Mouse (Mus musculus) adrenal gland (tissue): ENCODE results near the gene Lgals9.

Experiments used
- intact Hi-C: fragments of 180-260 bp; cut with DNase I; formaldehyde crosslinking; loops from one replicate; pipeline ENCODE4 v1.15.1; 2025

Gene Lgals9

DNA sequence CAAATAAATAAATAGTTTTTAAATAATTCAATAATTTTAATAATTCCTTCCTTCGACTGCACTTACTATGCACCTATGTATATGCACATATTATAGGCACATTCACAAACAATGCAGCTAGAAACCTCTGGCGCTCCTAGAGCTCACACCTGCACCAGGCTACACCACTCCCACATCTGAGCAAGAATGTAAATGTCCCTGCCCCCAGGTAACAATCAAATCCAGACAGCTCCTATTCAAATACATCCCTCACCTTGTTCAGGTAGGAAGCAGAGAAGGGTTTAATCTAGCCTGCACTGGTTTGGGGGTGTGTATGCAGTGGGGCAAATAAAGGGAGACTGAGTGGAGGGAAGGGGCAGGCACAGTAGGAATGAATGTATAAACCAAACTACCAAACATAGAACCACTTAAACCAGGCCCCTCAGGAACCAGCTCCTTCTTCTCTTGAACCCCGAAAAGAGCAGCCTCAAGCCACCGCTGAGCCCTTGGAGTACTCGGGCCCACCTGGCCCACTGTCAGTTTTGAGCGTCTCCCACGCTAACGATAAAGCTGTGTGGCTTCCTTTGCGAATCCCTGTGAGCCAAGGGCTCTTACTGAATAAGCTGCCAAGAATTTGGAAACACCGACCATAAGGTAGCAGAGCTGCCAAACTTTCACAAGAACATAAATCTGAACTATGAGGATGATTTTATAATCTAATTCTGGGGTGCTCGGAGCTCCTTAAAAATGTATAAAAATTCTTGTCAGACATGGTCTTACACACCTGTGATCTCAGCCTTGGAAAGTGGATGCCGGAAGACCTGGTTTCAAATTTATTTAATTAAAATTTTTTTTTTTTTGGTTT is 6.3 kb downstream of the Lgals9 start:
- intact Hi-C loops: no loop called here

DNA sequence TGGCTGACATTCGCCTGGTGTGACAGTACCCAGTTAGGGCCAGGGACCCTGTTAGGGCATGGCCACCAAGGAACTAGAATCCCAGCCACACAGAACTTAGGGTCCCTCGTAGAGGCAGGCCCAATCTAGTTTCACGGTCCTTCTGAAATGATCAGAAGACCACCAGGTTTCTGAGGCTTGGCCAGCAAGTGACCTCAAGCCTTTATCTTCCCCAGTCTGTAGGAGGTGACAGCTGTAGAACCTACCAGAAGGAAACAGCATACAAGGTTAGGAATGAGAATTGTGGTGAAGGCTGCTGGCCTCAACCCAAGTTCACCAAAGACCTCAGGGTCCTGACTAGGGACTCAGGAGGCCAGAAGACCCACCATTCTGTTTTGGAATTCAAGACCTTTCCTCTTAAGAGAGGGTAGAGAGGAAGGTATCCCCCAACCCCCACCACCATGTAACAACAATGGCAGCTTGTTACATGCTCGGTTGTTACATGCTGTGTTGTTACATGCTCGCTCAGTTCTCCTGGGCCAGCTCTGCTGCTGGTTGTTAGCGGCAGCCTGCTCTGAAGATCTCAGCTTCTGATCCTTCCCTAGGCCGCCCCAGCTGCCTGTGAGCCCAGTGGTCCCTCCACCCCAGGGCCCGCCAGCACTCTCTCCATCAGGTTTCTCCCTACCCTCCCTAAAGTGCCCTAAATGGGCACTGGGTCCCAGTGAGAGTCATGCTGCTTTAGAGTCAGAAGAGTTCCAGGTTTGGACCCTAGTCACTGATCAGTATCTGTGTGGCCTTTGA is 7.8 kb downstream of the Lgals9 start:
- intact Hi-C loops: no loop called here

DNA sequence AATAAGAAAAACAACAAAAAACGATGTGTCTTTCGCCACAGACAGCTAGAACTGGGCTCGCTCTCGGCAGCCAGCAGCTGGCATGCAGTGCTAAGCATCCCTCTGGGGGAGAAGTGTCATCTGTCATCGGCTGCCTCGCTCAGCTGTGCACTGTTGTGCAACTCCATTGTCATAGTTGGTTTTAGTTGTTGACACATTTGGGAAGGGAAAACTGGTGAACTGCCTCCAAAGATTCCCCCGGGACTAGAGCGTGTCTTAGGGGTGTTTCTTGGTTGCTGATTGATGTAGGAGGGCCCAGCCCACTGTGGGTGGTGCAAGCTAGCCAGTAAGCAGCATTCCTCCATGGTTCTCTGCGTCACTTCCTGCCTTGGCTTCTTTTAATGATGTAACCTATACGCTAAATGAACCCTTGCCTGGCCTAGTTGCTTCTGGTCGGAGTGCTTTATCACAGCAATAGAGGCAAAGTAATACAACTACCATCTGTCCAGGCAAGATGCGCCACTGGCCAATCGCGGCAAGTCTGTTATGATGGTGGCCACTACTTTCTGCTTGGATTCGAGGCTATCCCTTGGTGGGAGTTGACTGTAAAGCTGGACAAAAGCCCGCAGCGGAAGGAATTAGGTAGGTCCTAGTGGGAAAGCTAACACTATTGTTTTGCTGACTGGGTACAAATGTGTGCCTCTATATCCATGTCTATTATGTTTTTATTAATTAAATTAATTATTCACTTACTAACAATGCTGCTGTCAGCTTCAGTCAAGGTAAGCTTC is 11.2 kb downstream of the Lgals9 start:
- intact Hi-C loops: no loop called here

DNA sequence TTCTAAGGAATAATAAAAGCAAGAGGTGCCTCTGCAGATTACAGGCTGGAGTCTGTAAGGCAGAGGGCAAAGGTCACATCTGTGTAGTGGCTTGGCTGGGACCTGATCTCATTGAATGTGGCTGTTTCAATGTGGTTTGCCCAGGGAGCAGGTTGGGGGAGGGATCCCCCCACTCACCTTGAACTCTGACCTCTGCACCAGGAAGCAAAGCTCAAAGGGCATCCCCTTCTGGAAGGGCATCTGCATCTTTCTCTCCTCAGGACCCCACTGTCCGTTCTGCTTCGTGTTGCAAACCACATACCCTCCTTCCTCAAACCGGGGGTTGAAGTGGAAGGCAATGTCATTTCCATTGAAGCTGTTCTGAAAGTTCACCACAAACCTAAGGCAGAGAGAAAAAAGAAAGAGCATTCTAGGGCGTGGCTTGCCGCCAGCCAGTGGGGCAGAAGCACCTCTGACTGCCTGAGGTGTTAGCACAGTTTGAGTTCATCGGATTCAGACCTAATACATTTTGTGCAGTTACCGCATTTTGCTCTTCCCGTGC is 11.9 kb downstream of the Lgals9 start:
- intact Hi-C loops: no loop called here

DNA sequence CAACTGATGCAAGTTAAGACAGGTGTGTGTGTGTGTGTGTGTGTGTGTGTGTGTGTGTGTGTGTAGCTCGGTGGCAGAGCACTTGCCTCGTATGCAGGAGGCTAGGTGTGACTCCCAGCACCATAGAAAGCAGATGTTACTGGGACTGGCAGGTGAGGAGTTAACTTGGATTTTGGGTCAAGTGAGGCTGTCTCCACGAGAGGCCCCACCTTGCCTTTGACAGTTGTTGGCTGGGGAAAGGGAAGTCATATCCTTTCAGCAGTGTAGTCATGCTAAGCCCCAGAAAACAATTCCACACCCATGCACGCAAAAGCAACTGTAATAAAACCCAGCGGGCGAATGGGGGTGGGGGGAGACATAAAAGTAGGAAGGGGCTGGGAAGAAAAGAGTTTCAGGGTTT is 12.4 kb downstream of the Lgals9 start:
- intact Hi-C loops: no loop called here

DNA sequence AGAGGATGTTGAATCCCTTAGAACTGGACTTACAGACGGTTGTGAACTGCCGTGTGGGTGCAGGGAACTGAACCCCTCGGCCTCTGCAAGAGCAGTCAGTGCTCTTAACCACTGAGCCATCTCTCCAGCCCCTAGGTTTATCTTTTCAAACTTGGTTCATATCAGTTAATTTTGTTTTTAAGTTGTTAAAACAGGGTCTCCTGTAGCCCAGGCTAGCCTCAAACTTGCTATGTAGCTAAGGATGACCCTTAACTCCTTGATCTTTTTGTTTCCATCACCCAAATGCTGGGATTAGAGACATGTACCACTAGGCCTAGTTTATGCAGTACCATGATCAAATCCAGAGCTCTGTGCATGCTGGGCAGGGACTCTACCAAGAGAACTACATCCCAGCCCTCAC is 13.0 kb downstream of the Lgals9 start:
- intact Hi-C loops: no loop called here

DNA sequence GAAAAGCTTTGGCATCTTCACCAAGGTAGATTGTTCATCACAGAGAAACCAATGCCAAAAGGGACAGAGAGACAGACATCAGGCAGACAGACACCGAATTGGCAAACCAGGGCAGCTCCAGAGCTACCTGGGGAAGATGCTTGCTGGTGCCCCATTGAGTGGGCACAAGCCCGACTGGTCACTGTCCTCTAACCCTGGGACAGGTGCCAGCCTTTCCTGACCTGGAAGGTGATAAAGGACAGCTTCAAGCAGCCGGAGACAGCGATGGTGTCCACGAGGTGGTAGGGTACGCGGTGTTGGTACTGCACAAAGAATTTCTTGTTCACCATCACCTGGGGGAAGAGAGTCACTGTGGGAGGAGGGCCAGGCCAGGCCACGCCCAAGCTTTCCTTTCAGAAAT is 13.7 kb downstream of the Lgals9 start:
- intact Hi-C loops: no loop called here

DNA sequence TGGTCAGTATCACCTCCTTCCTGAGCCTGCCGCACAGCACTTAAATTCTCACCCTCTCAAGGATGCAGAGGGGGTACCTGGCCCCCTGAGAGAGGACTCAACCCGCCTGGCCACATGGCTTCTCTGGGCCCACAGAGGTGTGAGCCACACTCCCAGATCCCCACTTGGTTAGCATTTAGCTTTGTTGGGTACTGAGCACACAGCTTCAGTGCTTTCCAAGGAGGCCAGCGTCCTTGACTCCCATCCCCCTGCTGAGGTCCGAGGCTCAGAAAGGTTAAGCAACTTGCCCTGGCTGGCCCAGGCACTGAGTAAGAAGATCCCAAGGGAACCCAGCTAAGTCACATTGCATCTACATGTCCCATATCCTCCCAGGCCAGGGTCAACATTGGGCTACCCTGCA is 16.6 kb downstream of the Lgals9 start:
- intact Hi-C loops: loop anchor here (5.0 kb wide), 1 partner anchor 244 kb away; no protein-coding TSS in a partner anchor

DNA sequence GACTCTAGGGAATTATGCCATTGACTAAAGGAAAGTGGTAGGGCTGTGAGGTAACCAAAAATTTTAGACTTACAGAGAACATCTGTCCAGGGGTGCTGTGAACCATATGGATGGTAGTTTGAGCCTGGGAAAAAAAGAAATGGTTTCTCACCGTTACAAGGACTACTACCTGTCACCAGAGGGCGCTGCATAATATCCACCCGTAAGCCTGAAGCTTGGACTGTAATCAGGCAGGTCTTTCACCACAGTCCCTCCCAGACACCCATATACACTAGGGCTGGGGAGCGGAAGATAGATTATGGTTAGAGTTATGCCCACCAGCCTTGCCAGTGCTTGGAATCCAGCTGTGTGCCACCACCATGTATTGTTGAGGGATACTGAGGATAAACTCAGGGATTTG is 17.4 kb downstream of the Lgals9 start:
- intact Hi-C loops: loop anchor here (5.0 kb wide), 1 partner anchor 245 kb away; no protein-coding TSS in a partner anchor

DNA sequence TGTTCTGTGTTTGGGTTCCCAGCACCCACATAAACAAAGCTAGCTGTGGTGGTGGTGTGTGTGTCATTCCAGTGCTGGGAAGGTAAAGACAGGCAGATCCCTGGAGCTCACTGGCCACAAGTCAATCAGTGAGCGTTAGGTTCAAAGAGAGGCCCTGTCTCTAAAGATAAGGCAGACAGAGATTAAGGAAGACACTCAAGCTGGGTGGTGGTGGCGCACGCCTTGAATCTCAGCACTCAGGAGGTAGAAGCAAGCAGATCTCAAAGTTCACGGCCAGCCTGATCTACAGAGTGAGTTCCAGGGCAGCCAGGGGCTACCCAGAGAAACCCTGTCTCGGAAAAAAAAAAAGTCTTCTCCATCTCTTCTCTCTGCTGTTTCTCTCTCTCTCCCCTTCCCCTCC is 23.5 kb downstream of the Lgals9 start:
- intact Hi-C loops: no loop called here

DNA sequence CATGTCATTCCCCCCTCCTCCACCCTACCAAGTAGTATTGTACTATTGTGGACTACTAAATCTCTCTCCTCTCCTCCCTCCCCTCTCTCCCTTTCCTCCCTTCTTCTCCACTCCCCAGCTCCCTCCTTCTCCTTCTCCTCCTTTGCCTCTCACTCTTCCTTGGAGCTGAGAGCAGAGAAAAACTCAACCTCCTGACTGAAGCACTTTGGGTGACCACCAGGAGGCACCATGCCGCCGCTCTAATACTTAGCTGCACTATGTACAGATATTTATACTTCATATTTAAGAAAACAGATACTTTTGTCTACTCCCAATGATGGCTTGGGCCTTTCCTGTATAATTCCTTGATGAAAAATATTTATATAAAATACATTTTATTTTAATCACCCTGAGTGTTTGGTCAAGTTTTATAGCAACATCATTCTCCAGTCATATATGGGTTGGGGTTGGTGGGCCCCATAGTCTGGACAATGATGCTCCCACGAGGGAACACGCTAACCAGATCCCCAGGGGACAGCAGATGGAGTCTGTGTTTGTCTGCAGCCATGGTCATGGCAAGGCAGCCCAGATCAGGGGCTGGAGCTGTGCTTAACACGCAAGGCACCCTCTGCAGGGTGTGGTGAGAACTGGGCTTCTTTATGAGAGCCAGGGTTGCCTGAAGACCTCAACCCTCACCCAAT is 24.8 kb downstream of the Lgals9 start:
- intact Hi-C loops: loop anchor here (5.0 kb wide), 1 partner anchor 123 kb away; no protein-coding TSS in a partner anchor

DNA sequence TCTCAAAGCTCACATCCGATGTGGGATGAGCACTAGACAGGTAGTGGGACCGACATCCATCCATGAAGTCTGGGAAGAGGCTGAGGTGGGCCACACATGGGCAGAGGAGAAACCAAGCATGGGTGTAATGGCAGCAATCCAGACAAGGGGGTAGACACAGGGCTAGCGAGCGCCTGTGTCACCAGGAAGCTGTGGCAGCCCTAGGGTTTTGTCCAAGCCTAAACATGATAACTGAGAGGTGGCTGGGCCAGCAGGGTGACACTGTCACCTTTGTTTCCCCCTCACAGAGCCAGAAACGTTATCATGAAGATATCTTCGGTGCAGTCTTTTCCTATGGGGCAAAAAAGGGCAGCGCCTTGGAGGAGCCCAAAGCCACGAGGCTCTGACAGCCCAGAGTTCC is 25.4 kb downstream of the Lgals9 start:
- intact Hi-C loops: loop anchor here (5.0 kb wide), 1 partner anchor 122 kb away; no protein-coding TSS in a partner anchor

DNA sequence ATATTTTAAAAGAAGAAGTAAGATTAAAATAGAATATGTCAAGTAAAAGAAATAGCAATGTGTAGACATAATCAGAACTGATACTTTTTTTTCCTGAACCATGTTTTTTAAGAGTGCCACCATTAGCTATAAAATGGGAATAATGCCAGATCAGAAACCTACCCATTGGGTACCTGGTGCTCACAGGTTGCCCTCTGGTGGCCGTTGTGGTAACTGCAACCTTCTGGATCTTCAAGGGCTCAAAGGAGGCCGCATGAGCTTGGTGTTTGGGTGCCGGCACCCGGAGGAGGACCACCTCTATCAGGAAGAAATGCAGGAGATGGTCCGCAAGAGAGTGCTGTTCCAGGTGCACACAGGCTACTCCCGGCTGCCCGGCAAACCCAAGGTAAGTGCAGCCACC is 28.5 kb downstream of the Lgals9 start:
- intact Hi-C loops: loop anchor here (5.0 kb wide), 1 partner anchor 119 kb away; no protein-coding TSS in a partner anchor

DNA sequence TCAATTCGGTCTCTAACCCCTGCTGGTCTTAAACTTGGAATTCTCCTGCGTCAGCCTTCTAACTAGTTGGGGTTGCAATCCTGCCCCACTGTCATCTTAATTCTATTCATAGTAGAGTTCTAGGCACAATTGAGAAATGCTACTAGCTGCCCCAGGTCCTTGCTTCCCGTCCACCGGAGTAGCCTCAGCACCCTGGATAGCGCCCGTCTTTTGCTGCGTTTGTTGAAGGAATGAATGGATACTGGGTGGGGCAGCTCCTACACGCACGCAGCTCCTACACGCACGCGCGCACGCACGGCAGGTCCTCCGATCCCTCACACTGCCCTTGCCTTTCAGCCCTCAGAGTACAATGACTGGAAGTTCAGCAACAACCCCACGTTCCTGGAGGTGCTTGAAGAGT is 32.3 kb downstream of the Lgals9 start:
- intact Hi-C loops: no loop called here

DNA sequence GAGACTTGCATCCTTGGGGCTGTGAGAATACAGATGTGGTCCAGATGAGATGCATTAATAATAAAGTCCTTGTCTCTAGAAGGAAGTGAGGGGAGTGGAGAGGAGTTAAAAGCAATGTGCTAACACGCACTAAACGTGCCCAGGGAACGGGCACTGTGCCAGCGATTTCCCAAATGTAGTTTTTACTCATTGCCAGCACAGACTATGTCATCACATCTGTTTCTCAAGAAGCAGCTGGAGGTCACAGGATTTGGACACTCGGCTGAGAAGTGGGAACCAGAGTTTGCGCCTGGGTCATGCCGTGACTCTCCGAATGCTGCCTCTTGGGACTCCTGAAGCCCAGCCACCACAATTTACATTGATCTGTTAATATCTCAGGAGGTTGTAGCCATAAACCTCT is 34.4 kb downstream of the Lgals9 start:
- intact Hi-C loops: no loop called here

DNA sequence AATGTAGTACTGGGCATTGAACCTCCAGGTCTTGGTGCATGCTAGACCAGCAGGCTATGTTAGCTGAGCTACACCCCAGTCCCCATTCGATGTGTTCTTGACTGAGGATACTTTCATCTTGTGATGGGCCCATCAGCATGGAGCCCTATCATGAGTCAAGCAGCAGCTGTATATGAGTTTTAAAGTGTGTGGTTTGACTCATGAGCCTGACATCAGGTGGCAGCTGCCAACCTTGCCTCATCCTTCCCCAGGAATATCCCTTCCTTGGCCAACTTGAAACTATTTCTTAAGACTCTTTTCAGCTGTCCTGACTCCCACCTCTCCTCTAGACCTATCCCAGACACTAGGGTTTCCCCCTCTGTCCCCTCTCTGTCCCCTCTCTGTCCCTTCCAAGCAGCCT is 41.7 kb downstream of the Lgals9 start:
- intact Hi-C loops: no loop called here

DNA sequence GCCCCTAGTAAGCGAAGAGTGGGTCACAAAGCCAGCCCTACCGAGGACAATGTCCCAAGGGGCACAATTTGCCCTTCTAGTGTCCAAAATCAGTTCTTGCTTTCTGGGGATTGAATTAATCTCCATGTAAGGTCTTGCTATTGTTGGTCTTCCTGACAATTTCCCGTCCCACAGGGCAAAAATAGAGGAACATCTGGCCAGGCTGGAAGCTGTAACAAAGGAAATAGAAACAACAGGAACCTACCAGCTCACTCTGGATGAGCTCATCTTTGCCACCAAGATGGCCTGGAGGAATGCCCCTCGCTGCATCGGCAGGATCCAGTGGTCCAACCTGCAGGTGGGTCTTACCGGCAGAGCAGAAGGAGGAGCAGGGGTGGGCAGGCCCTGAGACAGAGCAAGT is 49.6 kb downstream of the Lgals9 start:
- intact Hi-C loops: no loop called here

DNA sequence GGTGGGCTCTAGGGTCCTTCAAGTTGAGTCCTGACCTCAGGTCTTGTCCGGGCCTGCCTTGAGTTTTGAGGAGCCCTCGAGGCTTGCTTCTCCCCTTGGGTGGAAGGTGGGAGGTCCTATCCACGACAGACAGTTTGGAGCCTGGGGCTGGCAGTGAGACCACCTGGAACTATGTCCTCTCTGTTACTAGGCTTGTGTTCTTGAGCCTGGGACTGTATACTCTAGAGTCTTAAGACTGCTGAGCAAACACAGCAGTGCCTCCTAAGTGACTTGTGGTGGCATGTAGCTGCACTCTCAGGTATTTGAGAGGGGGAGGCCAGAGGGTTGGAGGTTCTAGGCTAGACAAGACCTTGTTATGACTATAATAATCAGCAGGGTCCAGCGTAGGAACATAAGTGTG is 50.0 kb downstream of the Lgals9 start:
- intact Hi-C loops: no loop called here

DNA sequence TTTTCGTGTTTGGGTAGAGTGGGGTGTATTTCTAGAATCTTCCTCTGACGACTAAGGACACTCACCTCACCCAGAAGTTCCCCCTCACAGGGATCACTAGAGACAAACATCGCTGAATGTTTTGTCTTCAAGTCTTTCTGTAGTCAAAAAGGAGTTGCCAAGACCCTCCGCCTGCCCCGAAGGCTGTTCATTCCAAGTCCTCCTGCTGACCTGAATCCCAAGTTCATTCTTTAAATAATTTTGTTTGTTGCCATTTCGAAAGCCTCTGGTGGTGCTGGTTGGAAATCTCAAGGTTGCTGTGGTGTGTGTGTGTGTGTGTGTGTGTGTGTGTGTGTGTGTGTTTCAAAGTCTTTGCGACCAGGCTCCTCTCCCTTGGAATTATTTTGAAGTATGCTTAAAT is 50.4 kb downstream of the Lgals9 start:
- intact Hi-C loops: no loop called here

DNA sequence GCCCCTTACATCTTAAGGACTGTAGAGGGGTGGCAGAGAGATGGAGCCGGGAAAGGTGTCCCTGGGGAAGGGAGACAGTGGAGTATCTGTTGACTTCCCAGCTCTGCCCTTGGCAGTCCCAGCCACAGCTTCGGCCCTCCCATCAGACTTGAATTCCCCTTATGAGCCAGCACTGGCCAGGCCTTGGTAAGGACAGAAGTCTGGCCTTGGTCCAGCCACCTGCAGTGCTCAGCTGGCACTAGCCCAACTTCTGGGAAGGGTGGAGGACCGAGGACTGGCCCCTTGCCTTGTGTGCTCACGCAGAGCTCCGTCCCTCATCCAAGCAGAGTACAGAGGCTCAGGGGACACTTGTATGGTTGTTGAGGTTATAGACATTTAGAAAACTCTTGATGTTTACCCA is 55.4 kb downstream of the Lgals9 start:
- intact Hi-C loops: no loop called here

DNA sequence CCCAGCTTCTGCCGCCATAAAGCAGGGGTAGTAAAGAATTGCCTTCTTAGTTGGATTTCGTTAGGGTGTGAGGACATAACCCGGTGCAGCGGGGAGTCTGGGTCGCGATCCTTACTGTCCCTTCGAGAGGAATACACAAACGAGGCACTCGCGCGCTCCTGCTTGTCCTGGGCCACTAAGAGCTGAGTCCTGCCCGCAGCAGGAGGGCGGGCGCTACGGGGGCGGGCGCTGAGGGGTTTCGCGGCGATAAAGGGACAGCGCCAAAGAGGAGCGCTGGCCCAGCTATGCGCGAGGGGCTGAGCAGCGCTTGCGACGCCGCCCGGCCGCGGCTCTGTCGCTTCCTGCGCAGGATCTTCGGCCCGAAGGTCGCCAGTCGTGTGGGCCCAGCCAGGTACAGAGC is 59.8 kb downstream of the Lgals9 start:
- intact Hi-C loops: loop anchor here (5.0 kb wide), 1 partner anchor 88 kb away; no protein-coding TSS in a partner anchor
